Mouse (Mus musculus) kidney, postnatal 10 days (tissue): ENCODE measurements at regions not wholly inside any gene's neighbourhood (a gene's known extent, or its start where the extent isn't known, plus 50 kb on each side); places are given as distances from the start of the nearest gene placed in this dataset.
"Not testable (repeated sequence)": the region's sequence is repeated elsewhere in the genome, so short reads cannot be mapped to it uniquely, and the experiment has no call there.

Source experiments
- DNase-seq: peaks from one replicate; pipeline ENCODE4 v3.0.0; 2021; ENCODE audit warnings: mixed read lengths

DNA sequence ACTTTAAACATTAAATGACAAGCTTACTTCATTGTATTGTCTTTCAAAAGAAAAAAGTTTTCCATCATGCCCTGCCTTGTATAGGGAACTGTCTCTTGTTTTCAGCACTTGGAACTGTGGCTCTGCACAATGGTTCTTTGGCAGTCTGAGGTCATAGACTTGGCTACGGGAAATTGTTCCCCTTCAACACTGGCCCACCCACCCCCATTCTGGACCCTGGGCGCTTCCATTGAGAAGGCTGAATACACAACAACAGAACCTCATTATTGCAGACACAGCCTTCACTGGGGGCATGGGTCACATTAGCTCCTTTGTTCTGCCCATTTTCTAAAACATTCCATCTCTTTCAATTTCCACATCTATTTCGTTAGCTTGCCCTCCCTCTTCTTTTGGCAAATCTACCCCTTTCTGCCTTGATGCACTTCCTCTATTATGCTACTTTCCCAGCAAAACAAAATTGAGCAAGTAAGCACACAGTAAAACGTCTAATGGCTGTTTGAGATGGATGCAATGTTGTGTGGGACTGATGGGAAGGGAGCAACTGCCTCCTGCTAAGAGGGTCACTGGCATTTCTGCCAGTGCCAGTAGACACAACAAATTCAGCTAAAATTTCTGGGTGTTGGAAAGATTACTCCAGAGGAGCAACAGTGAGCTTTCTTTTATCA, 136.0 kb upstream of the Mad2l1 start:
- no peak for DNase-seq

DNA sequence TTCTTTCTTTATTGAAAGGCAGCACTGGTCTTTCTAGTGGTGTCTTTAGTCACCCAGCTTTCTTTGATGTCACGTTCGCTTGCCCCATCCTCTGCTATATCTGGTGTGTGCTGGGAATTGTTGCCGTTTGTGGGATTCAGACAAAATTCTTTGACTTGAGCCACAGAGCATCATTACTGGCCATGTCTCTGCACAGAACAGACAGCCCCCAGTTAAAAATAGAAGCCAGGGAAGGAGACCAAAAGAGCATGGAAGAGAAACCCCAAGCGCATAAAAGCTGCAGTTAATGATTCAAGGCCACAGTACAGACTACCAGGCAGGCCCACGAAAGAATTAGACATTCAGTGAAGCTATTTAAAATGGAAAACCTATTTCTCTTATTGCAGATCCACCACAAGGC, 133.7 kb upstream of the Mad2l1 start:
- no peak for DNase-seq

DNA sequence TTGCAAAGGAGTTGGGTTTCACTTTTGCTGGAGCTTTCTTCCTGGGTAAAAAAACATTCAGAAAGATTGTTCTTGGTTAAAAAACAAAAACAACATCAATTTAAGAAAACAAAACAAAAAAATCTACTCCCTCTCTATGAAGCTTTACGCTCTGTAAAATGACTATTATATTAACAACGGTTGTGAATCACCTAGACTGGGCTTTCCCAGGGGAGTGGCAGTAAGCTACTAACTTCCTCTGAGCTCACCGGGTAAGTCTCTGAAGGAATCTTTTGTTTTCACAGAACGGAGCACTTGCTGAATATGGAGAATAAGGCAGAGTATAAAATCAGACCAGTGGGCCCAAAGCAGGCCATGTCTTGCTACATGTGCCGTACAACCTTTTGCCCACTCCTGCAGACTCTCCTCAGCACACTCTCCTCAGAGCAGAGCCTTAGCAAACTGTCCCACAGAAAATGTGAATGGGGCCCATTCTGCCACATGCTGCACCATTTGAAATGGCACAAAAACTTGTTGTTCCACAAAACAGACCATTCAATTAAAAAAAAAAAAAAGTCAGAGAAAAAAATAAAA, 133.2 kb upstream of the Mad2l1 start:
- DNase-seq, result no peak

DNA sequence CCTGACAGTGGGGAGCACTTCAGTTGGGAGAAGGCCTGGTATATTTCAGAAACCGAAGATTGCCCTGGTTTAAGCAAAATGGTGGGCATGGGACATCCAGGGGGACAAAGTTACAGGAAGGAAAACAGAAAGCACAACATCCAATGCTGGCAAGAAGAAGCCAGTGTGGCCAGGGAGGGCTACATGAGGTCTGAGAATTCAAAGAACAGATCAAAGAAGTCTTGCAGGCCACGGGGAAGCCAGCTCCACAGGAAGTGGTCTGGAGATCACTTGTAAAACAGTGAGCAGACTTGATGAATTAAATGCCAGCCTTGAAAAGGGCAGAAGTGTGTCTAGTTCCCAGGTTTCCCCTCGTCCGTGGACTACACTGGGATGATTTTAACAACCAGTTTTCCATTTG, 120.4 kb upstream of the Mad2l1 start:
- DNase-seq, result no peak

DNA sequence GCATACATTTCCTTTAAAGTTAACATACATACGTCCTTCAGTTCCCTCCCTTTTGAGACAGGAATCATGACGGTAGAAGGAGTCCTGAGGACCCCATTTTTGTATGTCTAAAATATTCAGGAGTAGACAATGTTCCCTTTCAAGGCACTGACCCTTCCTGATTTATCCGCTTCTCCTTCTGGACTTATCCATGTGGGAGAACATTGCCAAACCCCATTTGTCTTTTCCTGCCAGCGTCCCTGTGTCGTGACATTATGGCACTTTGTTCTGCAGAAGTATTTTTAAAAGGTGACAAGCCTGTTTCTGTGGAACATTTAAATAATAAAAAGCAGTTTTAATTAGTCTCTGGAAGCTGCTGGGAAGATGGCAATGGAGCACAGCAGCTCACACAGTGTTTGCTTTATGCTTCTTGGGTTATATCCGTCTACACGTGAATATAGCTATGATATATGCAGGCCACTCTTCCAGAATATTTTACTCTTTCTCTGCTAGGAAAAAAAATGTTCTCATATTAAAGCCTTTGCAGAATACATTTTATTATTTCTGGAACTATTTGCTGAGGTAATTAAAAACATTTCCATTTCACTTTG, 115.6 kb upstream of the Mad2l1 start:
- DNase-seq, result no peak

DNA sequence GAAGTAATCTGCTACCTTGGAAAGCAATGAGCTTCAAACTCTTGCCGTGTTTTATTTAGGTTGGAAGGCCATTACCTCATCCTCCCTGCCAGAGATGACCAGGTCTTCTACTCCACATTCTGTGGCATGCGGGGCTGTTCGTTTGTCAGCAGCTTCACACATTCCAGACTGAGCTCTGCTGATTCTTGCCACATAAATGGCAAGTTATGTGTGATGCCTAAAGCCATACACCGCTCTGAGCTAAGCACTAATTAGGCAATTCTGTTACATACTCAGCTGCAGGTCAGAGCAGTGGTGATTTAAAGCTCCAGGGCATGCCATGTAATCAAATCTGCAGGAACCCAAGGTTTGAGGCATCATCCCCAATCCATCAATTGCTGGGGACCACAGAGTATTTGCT, 106.8 kb upstream of the Mad2l1 start:
- DNase-seq, result no peak

DNA sequence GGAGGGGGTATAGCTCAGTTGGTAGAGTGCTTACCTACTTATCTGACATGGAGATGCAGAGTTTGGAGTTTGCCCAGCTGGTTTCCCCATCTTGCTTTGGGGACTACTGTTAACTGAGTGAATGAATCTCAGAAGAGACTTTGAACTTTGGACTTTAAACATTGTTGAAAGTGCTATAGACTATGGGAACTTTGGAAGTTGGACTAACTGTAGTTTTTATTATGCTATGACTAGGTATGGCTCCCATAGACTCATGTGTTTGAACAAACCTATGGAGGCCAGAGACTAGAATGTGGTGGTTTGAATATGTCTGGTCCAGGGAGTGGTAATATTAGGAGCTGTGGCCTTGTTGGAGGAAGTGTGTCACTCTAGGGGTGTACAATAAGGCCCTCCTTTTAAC, 84.8 kb upstream of the Mad2l1 start:
- DNase-seq, result not testable (repeated sequence)

DNA sequence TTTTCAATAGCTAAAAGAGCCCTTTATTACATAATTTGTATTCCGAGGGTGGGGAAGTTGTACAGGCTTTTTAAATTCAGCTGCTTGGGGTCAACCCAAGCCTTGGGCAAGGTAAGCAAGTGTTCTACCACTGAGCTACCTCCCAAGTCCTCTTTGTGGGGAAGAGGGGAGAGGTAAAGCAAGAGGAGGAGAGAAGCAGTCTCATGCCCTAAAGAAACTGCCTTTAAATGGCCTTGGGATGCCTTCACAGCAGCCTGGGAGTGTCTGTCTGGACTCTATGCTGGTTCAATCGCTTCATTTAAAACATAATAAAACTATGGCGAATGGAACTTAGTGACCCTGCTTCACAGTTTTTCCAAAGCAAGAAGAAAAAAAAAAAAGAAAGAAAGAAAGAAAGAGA, 77.0 kb upstream of the Mad2l1 start:
- no peak for DNase-seq

DNA sequence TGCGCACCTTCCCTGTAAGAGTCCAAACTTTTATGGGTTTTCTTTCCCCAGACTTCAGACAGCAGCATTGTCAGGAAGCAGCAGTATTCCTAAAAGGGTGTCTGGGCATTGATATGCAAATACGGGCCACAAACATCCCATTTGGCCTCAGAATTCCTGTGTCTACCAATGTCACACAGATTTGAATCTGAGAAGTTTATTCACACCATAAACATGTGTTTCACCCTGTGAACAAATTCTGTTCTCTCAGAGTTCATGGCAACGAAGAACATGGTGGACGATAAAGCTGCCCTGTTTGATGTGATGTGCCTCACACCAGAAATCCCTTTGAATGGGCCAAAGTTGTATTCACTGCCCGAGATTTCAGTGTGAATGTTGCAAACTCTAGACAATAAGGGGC, 70.7 kb upstream of the Mad2l1 start:
- no peak for DNase-seq

DNA sequence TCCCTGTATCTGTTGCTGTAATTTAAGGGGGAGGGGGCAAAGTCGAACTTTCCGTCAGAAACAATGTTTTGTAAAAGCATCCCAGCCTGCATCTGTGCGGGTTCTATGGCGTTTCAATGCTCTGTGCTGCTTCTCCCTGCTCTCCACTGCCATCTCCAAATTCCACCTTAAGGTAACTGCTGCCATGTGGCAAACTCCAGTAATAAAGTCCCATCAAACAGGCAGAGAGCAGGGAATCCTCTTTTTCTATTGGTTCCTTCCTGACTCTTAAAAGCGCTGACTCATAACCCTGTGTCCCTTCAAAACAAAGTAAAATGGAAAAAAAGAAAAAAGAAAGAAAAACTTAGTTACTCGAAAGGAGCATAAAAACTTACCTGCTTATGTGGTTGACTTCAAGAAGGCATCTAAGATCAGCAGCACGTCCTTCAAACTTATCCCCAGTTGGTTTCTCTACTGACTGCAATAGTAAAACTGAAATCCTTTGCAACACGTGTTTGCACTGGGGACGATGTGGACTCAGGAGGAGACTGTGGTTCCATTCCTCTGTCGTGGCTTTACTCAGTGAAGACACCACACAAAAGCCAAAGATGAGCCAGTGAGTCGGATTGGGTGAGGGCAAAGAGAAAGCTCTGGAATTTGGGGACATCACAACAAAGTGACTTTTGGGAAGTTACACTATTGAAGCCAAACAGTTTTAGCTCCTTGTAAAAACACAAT, 69.9 kb upstream of the Mad2l1 start:
- DNase-seq, result no peak

DNA sequence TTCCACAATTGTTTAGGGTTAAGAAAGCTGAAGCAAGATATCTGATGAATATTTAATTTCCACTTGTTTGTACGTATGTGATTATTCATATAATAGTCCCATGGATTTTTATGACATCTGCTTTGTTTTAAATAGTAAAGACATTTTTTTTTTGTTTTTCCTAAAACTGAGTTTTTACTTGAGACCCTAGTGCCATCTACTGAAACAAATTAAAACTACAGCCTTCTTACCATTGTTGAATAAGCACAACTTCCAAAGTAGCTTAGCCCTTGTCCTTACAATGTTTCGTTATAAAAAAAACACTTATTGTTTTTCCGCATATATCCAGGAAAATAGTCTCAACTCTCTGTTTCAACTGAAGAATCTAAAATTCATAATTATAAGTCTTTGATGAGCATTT, 68.4 kb upstream of the Mad2l1 start:
- DNase-seq, result no peak

DNA sequence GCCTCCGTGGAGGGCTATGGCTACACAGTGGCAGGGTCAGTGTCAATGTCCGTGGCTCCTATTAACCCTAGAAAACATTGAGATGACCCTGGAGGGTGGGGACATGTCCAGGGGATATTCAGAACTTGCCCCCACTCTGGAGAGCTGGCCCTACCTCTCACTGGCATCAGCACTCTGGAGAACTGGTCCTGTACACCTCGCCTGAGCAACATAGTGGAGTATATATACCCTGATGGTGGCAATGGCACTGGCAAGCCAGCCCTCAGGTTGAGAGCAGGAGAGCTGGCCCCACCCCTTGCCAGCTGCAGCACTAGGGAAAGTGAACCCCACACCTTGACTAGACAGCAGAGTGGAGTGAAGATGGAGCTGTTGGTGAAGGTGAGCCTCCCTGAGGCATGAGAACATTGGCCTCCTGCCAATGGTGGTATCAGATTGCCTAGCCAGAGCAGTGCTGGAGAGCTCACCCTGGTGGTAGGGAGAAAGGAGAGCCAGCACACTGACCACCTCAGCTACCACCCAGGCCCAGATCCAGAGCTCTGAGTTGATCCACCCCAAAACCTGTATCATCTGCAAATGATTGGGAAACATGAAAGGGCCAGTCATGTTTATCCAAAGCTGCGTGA, 64.5 kb upstream of the Mad2l1 start:
- peak; percentile 4 for DNase-seq

DNA sequence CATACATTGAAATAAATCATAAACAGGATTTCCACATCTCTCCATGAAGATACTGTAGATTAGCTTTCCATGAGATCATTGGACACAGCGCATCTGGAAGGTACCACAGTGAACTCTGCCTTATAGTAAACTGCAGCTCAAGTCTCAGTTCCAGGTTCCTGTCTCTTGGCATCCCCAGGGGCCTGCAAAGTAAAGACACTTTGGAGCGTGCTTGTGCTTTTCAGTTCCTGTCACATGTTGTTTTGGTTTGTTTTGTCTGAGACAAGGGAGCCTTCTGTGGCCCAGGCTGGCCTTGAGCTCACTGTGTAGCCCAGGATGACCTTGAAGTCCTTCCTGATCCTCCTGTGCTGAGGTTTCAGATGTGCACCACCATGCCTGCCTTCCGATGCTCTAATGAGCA, 63.4 kb upstream of the Mad2l1 start:
- DNase-seq, result no peak

DNA sequence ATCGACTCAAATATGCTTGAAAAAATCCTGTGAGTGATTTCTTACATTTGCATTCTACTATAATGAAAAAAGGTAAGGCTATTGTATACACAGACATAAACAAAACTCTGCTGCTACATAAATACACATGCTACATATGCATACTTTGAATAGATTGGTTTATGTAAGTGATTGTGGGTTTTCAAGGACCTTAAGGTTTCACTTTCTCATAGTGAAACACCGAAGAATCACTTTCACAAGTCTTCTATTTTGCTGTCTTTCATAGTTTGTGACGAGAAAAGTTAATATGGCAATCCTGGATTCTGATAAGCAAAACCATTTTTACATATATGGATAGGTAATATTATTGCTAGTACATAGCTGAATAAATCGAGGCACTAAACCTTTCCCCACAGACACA, 62.5 kb upstream of the Mad2l1 start:
- no peak for DNase-seq

DNA sequence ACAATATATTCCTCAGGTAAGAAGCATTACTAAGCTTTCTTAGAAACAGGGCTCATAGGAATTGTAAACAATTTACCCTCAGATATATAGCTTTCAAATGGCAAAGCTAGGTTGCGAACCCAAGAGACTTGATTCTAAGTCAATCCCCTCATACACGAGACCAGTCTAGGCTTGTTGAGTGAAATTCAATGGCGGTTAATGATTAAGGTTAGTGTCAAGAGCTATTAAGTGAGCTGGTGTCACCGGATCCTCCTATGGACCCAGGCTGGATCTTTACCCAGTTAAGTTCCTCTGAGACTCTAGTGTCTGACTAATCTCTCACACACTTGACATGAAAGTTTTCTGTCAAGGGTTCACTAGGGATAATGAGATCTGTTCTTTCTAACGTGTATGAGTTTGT, 57.6 kb upstream of the Mad2l1 start:
- DNase-seq, result no peak

DNA sequence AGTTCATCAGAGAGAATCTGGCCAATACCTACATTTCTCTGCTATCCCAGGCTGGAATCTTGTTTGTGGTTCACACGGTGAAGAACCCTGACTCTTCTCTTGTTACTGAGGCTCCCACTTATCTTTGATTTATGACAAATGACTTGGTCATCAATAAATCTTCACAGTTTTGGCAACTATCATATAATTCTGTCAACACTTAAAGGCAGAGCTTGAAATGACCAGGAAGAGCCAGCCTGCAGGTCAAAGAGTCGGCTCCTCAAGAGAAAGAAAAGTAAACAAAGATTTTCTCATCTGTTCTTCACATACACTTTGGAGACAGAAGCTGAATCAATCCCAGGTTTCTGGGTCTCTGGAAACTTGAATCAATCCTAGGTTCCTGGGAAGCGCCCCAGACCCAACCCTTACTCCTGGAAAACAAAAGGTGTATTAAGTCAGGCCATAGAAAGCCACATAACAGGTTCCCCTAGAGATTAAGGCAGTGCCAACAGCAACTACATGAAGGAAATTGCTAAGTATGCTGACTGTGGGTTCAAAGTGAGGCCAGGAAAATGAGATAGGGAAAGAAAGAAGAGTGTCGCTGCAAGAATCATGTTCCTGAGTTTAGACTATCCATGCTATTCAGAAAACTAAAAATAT, 56.7 kb upstream of the Mad2l1 start:
- no peak for DNase-seq

DNA sequence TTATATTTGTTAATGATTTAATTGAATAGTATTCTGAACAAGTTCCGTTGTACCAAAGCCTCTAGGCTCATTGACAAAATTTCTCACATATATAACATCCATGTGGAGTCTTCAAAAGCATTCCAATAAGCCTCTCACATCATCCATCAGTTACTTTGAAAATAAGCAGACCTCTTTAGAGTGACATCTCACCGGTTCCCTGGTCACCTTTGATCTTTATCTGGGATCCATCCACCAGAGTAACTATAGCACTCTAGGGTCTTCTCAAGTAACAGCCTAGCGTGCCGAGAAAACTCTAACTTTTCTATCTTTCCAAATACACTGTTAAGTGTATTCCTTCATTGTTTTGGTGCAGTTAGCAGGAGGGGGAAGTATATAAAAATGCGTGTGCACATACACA, 55.6 kb upstream of the Mad2l1 start:
- DNase-seq, result no peak

DNA sequence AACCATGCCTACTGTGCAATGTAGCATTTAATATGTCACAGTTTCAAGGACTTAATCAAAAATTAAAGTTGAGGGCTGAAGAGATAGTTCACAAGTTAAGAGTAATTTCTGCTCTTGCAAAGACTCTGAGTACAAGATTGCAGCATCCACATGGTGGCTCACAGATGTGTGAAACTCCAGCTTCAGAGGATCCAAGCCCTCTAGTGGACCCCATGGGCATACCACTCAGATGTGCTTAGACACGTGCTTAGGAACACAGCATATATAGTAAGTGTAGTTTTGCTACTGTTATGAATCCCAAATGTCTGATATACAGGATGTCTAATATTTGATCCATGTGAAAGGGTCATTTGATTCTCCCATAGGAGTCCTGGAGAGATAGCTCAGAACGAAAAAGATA, 55.0 kb upstream of the Mad2l1 start:
- DNase-seq, result peak; percentile 10

DNA sequence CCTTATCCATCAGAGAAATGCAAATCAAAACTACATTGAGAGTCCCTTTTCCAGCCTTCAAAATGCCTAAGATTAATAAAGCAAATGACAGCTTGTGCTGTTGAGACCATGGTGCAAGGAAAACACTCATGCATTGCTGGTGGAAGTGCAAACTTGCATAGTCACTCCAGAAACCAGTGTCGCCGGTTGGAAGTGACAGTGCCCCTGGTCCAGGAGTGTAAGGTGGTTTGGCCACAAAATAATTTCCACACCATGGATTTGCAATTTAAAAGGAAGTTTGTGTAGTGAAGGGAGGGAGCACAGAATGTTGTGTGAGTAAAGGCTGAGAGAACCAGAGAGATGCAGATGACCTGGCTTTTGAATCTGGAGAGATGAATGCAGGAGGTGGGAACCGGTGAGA, 52.4 kb upstream of the Mad2l1 start:
- no peak for DNase-seq
